Mouse (Mus musculus) lung, adult 2 months (tissue): ENCODE results near the gene 2810004N23Rik. TPM values are rescaled to one million over a fixed set of nuclear protein-coding genes. Genes with fewer than 3 reads are reported as not detected.

Source experiments
- DNase-seq: peaks from one replicate; pipeline ENCODE4 v3.0.0; 2022
- H3K4me1 ChIP-seq: fragments of 200-500 bp; 2 replicates; pipeline ENCODE4 v1.6.1; 2011; ENCODE audit warnings: low read length; ENCODE audit not compliant: control insufficient read depth, insufficient read depth
- H3K4me3 ChIP-seq: fragments of 200-500 bp; replicated peaks from 2 replicates; pipeline ENCODE3; 2011; ENCODE audit warnings: low read depth, mild to moderate bottlenecking, control low read depth, low read length; ENCODE audit errors: extremely low read depth
- CTCF ChIP-seq: fragments of 200-500 bp; IDR thresholded peaks from 2 replicates; pipeline ENCODE4 v1.5.1; 2011; ENCODE audit warnings: mild to moderate bottlenecking, low read length, control low read depth; ENCODE audit not compliant: insufficient read depth
- POLR2A ChIP-seq: fragments of 200-500 bp; IDR thresholded peaks from 2 replicates; pipeline ENCODE4 v1.6.1; 2011; ENCODE audit warnings: low read depth, mild to moderate bottlenecking, control low read depth, low read length, borderline replicate concordance; ENCODE audit errors: extremely low read depth
- WGBS: fragments of 180-500 bp; shearing (Covaris S2); methylation state at CpG from one replicate; pipeline ENCODE4 v1.1.7; 2018; 5-methylcytosine and 5-hydroxymethylcytosine counted together
- polyA plus RNA-seq: library from polyadenylated mRNA; depleted of rRNA; stranded (reverse); fragments of >200 nt; gene quantifications from 2 replicates; pipeline ENCODE4 v1.2.3, GENCODE M21; 2012

Gene 2810004N23Rik
- polyA plus RNA-seq, 1 experiment = 11.3 TPM

- WGBS = 68% methylated on average over 13 of the region's 13 CpGs
- TF ChIP-seq CTCF = no peak
- TF ChIP-seq POLR2A = no peak
- no peak for DNase-seq
- H3K4me3 ChIP-seq = no peak overlapping the region
- peaks cover 9% of the 10 kb centered on the region; the same call in 1 of the 2 replicates for H3K4me1 ChIP-seq
These were observed 32.9 kb downstream of the 2810004N23Rik start for GRCm38 (mm10) chr8:124830050-124830449.

GRCm38 (mm10) chr8:124828561-124829240, 34.2 kb downstream of the 2810004N23Rik start:
- WGBS = 80% methylated on average over 24 of the region's 24 CpGs
- DNase-seq = no peak
- Histone ChIP-seq H3K4me3 (no peak overlapping the region), H3K4me1 (peaks cover 6% of the 10 kb centered on the region; the same call in 1 of the 2 replicates)
- TF ChIP-seq CTCF = no peak
- no peak for TF ChIP-seq POLR2A

- TF ChIP-seq CTCF (peak; percentile 79), POLR2A (no peak)
- Histone ChIP-seq H3K4me3 (no peak overlapping the region), H3K4me1 (peaks cover 2% of the 10 kb centered on the region; the same call in 1 of the 2 replicates)
- 2% methylated on average over 5 of the region's 5 CpGs for WGBS
- peak; percentile 52 for DNase-seq
These were observed 35.5 kb downstream of the 2810004N23Rik start for GRCm38 (mm10) chr8:124827387-124827786.

GRCm38 (mm10) chr8:124826658-124827057, 36.3 kb downstream of the 2810004N23Rik start:
- Histone ChIP-seq H3K4me1 (peaks cover 2% of the 10 kb centered on the region; the same call in 1 of the 2 replicates), H3K4me3 (no peak overlapping the region)
- DNase-seq = peak; percentile 32
- 28% methylated on average over 7 of the region's 7 CpGs for WGBS
- TF ChIP-seq CTCF = no peak
- TF ChIP-seq POLR2A = no peak

- no peak overlapping the region for H3K4me3 ChIP-seq
- no peak for DNase-seq
- 73% methylated on average over 6 of the region's 6 CpGs for WGBS
- TF ChIP-seq POLR2A = no peak
- no peak for TF ChIP-seq CTCF
- H3K4me1 ChIP-seq = peaks cover 2% of the 10 kb centered on the region; the same call in 1 of the 2 replicates
These were observed 39.4 kb downstream of the 2810004N23Rik start for GRCm38 (mm10) chr8:124823497-124823896.

- 31% methylated on average over 11 of the region's 11 CpGs for WGBS
These were observed 42.8 kb downstream of the 2810004N23Rik start for GRCm38 (mm10) chr8:124820125-124820524.

GRCm38 (mm10) chr8:124819612-124820115, 43.3 kb downstream of the 2810004N23Rik start:
- H3K4me1 ChIP-seq = no peaks in the 10 kb centered on the region
- TF ChIP-seq POLR2A (no peak), CTCF (no peak)
- WGBS = 41% methylated on average over 6 of the region's 6 CpGs
- no peak for DNase-seq
- H3K4me3 ChIP-seq = no peak overlapping the region

More at GRCm38 (mm10) chr8:124820125-124820524, 42.8 kb downstream of the 2810004N23Rik start:
- DNase-seq = no peak
- TF ChIP-seq CTCF (no peak), POLR2A (no peak)
- no peak overlapping the region for H3K4me3 ChIP-seq
- H3K4me1 ChIP-seq = no peaks in the 10 kb centered on the region

GRCm38 (mm10) chr8:124817361-124817760, 45.6 kb downstream of the 2810004N23Rik start:
- DNase-seq = no peak
- 74% methylated on average over 3 of the region's 3 CpGs for WGBS
- Histone ChIP-seq H3K4me1 (no peaks in the 10 kb centered on the region), H3K4me3 (no peak overlapping the region)
- no peak for TF ChIP-seq CTCF
- TF ChIP-seq POLR2A = no peak

GRCm38 (mm10) chr8:124816866-124817265, 46.1 kb downstream of the 2810004N23Rik start:
- DNase-seq = no peak
- 93% methylated on average over 11 of the region's 11 CpGs for WGBS

GRCm38 (mm10) chr8:124815870-124816269, 47.0 kb downstream of the 2810004N23Rik start:
- no peak for DNase-seq
- TF ChIP-seq CTCF (no peak), POLR2A (no peak)
- H3K4me1 ChIP-seq = no peaks in the 10 kb centered on the region
- 92% methylated on average over 12 of the region's 12 CpGs for WGBS
- H3K4me3 ChIP-seq = no peak overlapping the region

More at GRCm38 (mm10) chr8:124816866-124817265, 46.1 kb downstream of the 2810004N23Rik start:
- Histone ChIP-seq H3K4me1 (no peaks in the 10 kb centered on the region), H3K4me3 (no peak overlapping the region)
- TF ChIP-seq POLR2A (no peak), CTCF (no peak)
